Mouse (Mus musculus) liver, embryonic 14.5 days (tissue): ENCODE data around the gene Cux1.

Experiments
- CTCF ChIP-seq: IDR thresholded peaks from 2 replicates; pipeline ENCODE4 v1.5.1; 2016; ENCODE audit warnings: antibody characterized with exemption, low read depth, control low read depth
- EP300 ChIP-seq: IDR thresholded peaks from 2 replicates; pipeline ENCODE4 v1.6.1; 2016; ENCODE audit warnings: antibody characterized with exemption, low read depth

- TF ChIP-seq CTCF (no peak), EP300 (no peak)
Measured at GRCm38 (mm10) chr5:136526545-136526909, 40.8 kb downstream of the Cux1 start.
